In genomic region chr13:41302716-41303115, GRCm38 (mm10) we compare ENCODE assay signal across 9 mouse cellular contexts. TPM values are rescaled to one million over a fixed set of nuclear protein-coding genes. Genes with fewer than 3 reads are reported as not detected.
DNase-seq lines count a peak whose midpoint lies in the region; ATAC-seq and TF ChIP-seq lines count a peak whose summit lies in the region.
"Had no signal": no experiment of that assay in that cellular context is flagged by ENCODE, and none has a peak within 500 bp of the region (broad histone marks: within the 10 kb centered on the region; RNA-seq: fewer than 3 reads in every experiment).

No protein-coding gene starts in this region.

- DNase-seq in A20 (ENCODE audit: low read depth, low spot score) = peak; percentile 86
- DNase-seq in ES-E14 (ENCODE audit: low read depth, low spot score) = peak; percentile 81
- DNase-seq in cerebellum, adult 2 months = peak; percentile 30 to 45
- DNase-seq in gastrocnemius, adult 8-10 months (ENCODE audit: low spot score in 2 of 2) = peak; percentile 57 to 62
- DNase-seq in layer of hippocampus, adult 18-20 months (ENCODE audit: low spot score in 2 of 2) = peak; percentile 43 to 88
- peak; percentile 95 for DNase-seq in lung, postnatal 14 days
- peak; percentile 48 for DNase-seq in skeletal muscle tissue, adult 2 months (ENCODE audit: low read depth, low spot score)

- no peak overlapping the region for H3K27ac ChIP-seq in ES-E14 (ENCODE audit: insufficient read depth, low read depth, low read length, poor library complexity, severe bottlenecking)
- no peak overlapping the region for H3K27ac ChIP-seq in cerebellum, adult 2 months (ENCODE audit: insufficient read depth, low read length)
- H3K27ac ChIP-seq: limb, embryonic 15.5 days had no signal

- H3K27me3 ChIP-seq in cerebellum, adult 2 months (ENCODE audit: control insufficient read depth, insufficient read depth, low read length) = no peaks in the 10 kb centered on the region
- H3K27me3 ChIP-seq: limb, embryonic 15.5 days had no signal

- H3K9me3 ChIP-seq in ES-E14 (ENCODE audit: control insufficient read depth, insufficient read depth, low read depth, low read length) = no peaks in the 10 kb centered on the region
- H3K9me3 ChIP-seq: limb, embryonic 15.5 days had no signal

- in situ Hi-C loops in ES-E14 (cut with MboI; ENCODE audit: low sequenced_read_pairs in 2 of 2, unreplicated experiment in 2 of 2) = no loop called here

- H3K36me3 ChIP-seq in ES-E14 (ENCODE audit: control insufficient read depth, insufficient read depth, low read length, poor library complexity, severe bottlenecking) = no peaks in the 10 kb centered on the region
- H3K36me3 ChIP-seq: limb, embryonic 15.5 days had no signal

- H3K4me1 ChIP-seq in ES-E14 (ENCODE audit: control insufficient read depth in 2 of 2, insufficient read depth in 2 of 2, low read length in 2 of 2, poor library complexity in 1 of 2) = no peaks in the 10 kb centered on the region
- H3K4me1 ChIP-seq in cerebellum, adult 2 months (ENCODE audit: control insufficient read depth, insufficient read depth, low read length) = no peaks in the 10 kb centered on the region
- H3K4me1 ChIP-seq: limb, embryonic 15.5 days had no signal

- H3K4me3 ChIP-seq in ES-E14 (ENCODE audit: insufficient read depth in 1 of 2, low read depth in 1 of 2, low read length in 2 of 2, poor library complexity in 1 of 2, severe bottlenecking in 1 of 2) = no peak overlapping the region
- H3K4me3 ChIP-seq in cerebellum, adult 2 months (replicated peaks; ENCODE audit: insufficient read depth, low read depth, low read length) = no peak overlapping the region
- H3K4me3 ChIP-seq: limb, embryonic 15.5 days had no signal

- ATAC-seq in erythroid progenitor cell, adult 5-6 weeks (replicated peaks; ENCODE audit: low FRiP score, poor library complexity, severe bottlenecking) = no peak

- whole genome bisulfite sequencing in cerebellum, adult 2 months = 57% methylated on average over 10 of the region's 10 CpGs

- TF ChIP-seq POLR2A in cerebellum, adult 2 months (IDR thresholded peaks at IDR 0.05; ENCODE audit: borderline replicate concordance, insufficient read depth, low read length) = no peak

- peak; percentile 50; the same call in 1 of the 2 replicates for TF ChIP-seq CTCF in cerebellum, adult 2 months (IDR thresholded peaks at IDR 0.05; ENCODE audit: borderline replicate concordance, insufficient read depth, low read depth, low read length)

- H3K9ac ChIP-seq in ES-E14 (ENCODE audit: insufficient read depth, low read depth, low read length, poor library complexity, severe bottlenecking) = no peak overlapping the region; the same call in 1 of the 2 replicates
- H3K9ac ChIP-seq: limb, embryonic 15.5 days had no signal

TF ChIP-seq in ES-E14, 5 proteins besides CTCF, POLR2A, EP300 and RAD21:
- TF ChIP-seq ZC3H11A (IDR thresholded peaks at IDR 0.05; ENCODE audit: borderline replicate concordance, low read depth, low read length) = peak; percentile 85
- no peak for TF ChIP-seq CHD2 (IDR thresholded peaks at IDR 0.05; ENCODE audit: low read depth, low read length)
- TF ChIP-seq MAFK (IDR thresholded peaks at IDR 0.05; ENCODE audit: insufficient read depth, low read depth, low read length) = no peak

RNA-seq across cellular contexts. Expression of gene Gm17364, which starts 28.9 kb away (rescaled TPM):
- not detected in 2 replicates for total RNA-seq in ES-E14 (2012; rRNA removed)
- not detected in 2 replicates for polyA plus RNA-seq in cerebellum, adult 2 months (2012; rRNA removed)
- total RNA-seq in gastrocnemius, adult 8-10 months (2022) = not detected
- total RNA-seq in layer of hippocampus, adult 18-20 months (2021) = not detected
- not detected in 2 replicates for total RNA-seq in erythroid progenitor cell, adult 5-6 weeks (2015; ENCODE audit: low replicate concordance)
- total RNA-seq in erythroid progenitor cell, adult 5-6 weeks (2017; ENCODE audit: low replicate concordance) = not detected in 2 replicates
- polyA plus RNA-seq: limb, embryonic 15.5 days had no signal

RNA-seq across cellular contexts. Expression of gene Smim13, which starts 53.1 kb away (rescaled TPM):
- total RNA-seq in ES-E14 (2012; rRNA removed) = 5.5 and 7.4 TPM in 2 replicates
- polyA plus RNA-seq in cerebellum, adult 2 months (2012; rRNA removed) = 70.5 and 76.2 TPM in 2 replicates
- total RNA-seq in gastrocnemius, adult 8-10 months (2022) = 10 to 100 TPM; 37.3 to 49.1 (median 39.6) TPM
- 100 to 1,000 TPM; 140 to 147 TPM for total RNA-seq in layer of hippocampus, adult 18-20 months (2021)
- total RNA-seq in erythroid progenitor cell, adult 5-6 weeks (2015; ENCODE audit: low replicate concordance) = 0.84 and 2.2 TPM in 2 replicates
- 2.8 and 5.4 TPM in 2 replicates for total RNA-seq in erythroid progenitor cell, adult 5-6 weeks (2017; ENCODE audit: low replicate concordance)

Comparison
In these comparisons a context has a peak if more than half of its experiments do, and no peak if none do; other contexts are left out.
1. DNase-seq: peak in every context shown above with its lines; median percentile 95 in lung, postnatal 14 days; 86 in A20; 81 in ES-E14; 66 in layer of hippocampus, adult 18-20 months; 60 in gastrocnemius, adult 8-10 months; 48 in skeletal muscle tissue, adult 2 months; 38 in cerebellum, adult 2 months.